ENCODE assay signal across 8 mouse cellular contexts in genomic region chr13:59557185-59557985, GRCm38 (mm10). TPM values are rescaled to one million over a fixed set of nuclear protein-coding genes. Genes with fewer than 3 reads are reported as not detected.
DNase-seq lines count a peak whose midpoint lies in the region; ATAC-seq and TF ChIP-seq lines count a peak whose summit lies in the region.

No protein-coding gene starts in this region.

- no peak for TF ChIP-seq CTCF in bone marrow macrophage, adult 2 months (IDR thresholded peaks at IDR 0.05; ENCODE audit: low read depth, low read length)

- no peaks in the 10 kb centered on the region for H3K36me3 ChIP-seq in embryonic facial prominence, embryonic 15.5 days
- no peaks in the 10 kb centered on the region for H3K36me3 ChIP-seq in limb, embryonic 14.5 days (ENCODE audit: control insufficient read depth, insufficient read depth, low read length)
- no peaks in the 10 kb centered on the region for H3K36me3 ChIP-seq in midbrain, embryonic 16.5 days (ENCODE audit: control insufficient read depth, insufficient read depth, low read length)

- H3K4me2 ChIP-seq in embryonic facial prominence, embryonic 15.5 days (replicated peaks), result peak overlapping the region; percentile 79
- H3K4me2 ChIP-seq in limb, embryonic 14.5 days (replicated peaks; ENCODE audit: low read depth, low read length, severe bottlenecking), result peak overlapping the region; percentile 88
- peak overlapping the region; percentile 82 for H3K4me2 ChIP-seq in midbrain, embryonic 16.5 days (ENCODE audit: low read length)

- peak overlapping the region; percentile 66 for H3K9ac ChIP-seq in embryonic facial prominence, embryonic 15.5 days
- H3K9ac ChIP-seq in limb, embryonic 14.5 days (ENCODE audit: low read depth, low read length, severe bottlenecking), result peak overlapping the region; percentile 70
- H3K9ac ChIP-seq in midbrain, embryonic 16.5 days (ENCODE audit: low read depth, low read length), result peak overlapping the region; percentile 86

- peaks cover 42% of the 10 kb centered on the region for H3K4me1 ChIP-seq in bone marrow macrophage, adult 2 months (ENCODE audit: control insufficient read depth, insufficient read depth, low read length)
- H3K4me1 ChIP-seq in embryonic facial prominence, embryonic 15.5 days, result peaks cover 20% of the 10 kb centered on the region
- H3K4me1 ChIP-seq in limb, embryonic 14.5 days (ENCODE audit: control insufficient read depth, insufficient read depth, low read length), result peaks cover 6% of the 10 kb centered on the region
- peaks cover 22% of the 10 kb centered on the region for H3K4me1 ChIP-seq in midbrain, embryonic 16.5 days (ENCODE audit: control insufficient read depth, insufficient read depth, low read length)

- no peak for TF ChIP-seq POLR2A in bone marrow macrophage, adult 2 months (IDR thresholded peaks at IDR 0.05; ENCODE audit: borderline replicate concordance, low read depth, low read length)
- no peak for TF ChIP-seq POLR2A in limb, embryonic 14.5 days (IDR thresholded peaks at IDR 0.05; ENCODE audit: borderline replicate concordance, extremely low read depth, insufficient read depth, insufficient read length)

- no peaks in the 10 kb centered on the region for H3K27me3 ChIP-seq in embryonic facial prominence, embryonic 15.5 days
- no peaks in the 10 kb centered on the region for H3K27me3 ChIP-seq in limb, embryonic 14.5 days (ENCODE audit: control insufficient read depth, insufficient read depth, low read length)
- no peaks in the 10 kb centered on the region for H3K27me3 ChIP-seq in midbrain, embryonic 16.5 days (ENCODE audit: control insufficient read depth, insufficient read depth, low read depth, low read length)

- ATAC-seq in embryonic facial prominence, embryonic 15.5 days (ENCODE audit: insufficient number of reproducible peaks, low FRiP score, low TSS enrichment, low read depth), result peak; percentile 90
- ATAC-seq in limb, embryonic 14.5 days (ENCODE audit: low FRiP score, low read depth), result peak; percentile 91
- peak; percentile 92 for ATAC-seq in midbrain, embryonic 16.5 days

- peak overlapping the region; percentile 90 for H3K4me3 ChIP-seq in bone marrow macrophage, adult 2 months (ENCODE audit: insufficient read depth, low read length)
- peak overlapping the region; percentile 77 for H3K4me3 ChIP-seq in embryonic facial prominence, embryonic 15.5 days (replicated peaks)
- peak overlapping the region; percentile 74 for H3K4me3 ChIP-seq in limb, embryonic 14.5 days (replicated peaks; ENCODE audit: low read length)
- peak overlapping the region; percentile 88 for H3K4me3 ChIP-seq in midbrain, embryonic 16.5 days (ENCODE audit: low read depth, low read length)

- H3K27ac ChIP-seq in bone marrow macrophage, adult 2 months (ENCODE audit: insufficient read depth, low read depth, low read length), result peak overlapping the region; percentile 53
- peak overlapping the region; percentile 58 for H3K27ac ChIP-seq in embryonic facial prominence, embryonic 15.5 days (replicated peaks)
- H3K27ac ChIP-seq in limb, embryonic 14.5 days (replicated peaks; ENCODE audit: low read depth, low read length), result no peak overlapping the region
- H3K27ac ChIP-seq in midbrain, embryonic 16.5 days (ENCODE audit: low read length), result peak overlapping the region; percentile 85

- WGBS in embryonic facial prominence, embryonic 15.5 days, result 2% methylated on average over 42 of the region's 73 CpGs
- under 1% methylated on average over 26 of the region's 73 CpGs for WGBS in limb, embryonic 14.5 days
- WGBS in midbrain, embryonic 16.5 days, result 0% methylated on average over 35 of the region's 73 CpGs

- H3K9me3 ChIP-seq in embryonic facial prominence, embryonic 15.5 days (replicated peaks), result no peaks in the 10 kb centered on the region
- H3K9me3 ChIP-seq in limb, embryonic 14.5 days (ENCODE audit: control insufficient read depth, low read length), result no peaks in the 10 kb centered on the region
- no peaks in the 10 kb centered on the region for H3K9me3 ChIP-seq in midbrain, embryonic 16.5 days (replicated peaks; ENCODE audit: control insufficient read depth, low read length, poor library complexity, severe bottlenecking)

- peak; percentile 83 to 86 for DNase-seq in B cell, adult 2 months
- DNase-seq in heart, adult 9 months (ENCODE audit: low spot score in 2 of 2), result peak; percentile 84 to 85
- DNase-seq in kidney, adult 9 months, result peak; percentile 83
- DNase-seq in limb, embryonic 14.5 days (ENCODE audit: low spot score), result peak; percentile 77
- DNase-seq in spleen, postnatal 10 days (ENCODE audit: low spot score in 2 of 2), result peak; percentile 75 to 90

RNA-seq across cellular contexts. Expression of gene Agtpbp1, which starts 27.6 kb away (rescaled TPM):
- 39.7 and 50.6 TPM in 2 replicates for polyA plus RNA-seq in bone marrow macrophage, adult 2 months (2012; ENCODE audit: insufficient read depth, insufficient read length, missing spikeins)
- polyA plus RNA-seq in embryonic facial prominence, embryonic 15.5 days (2015; fragmentation: Nextera tagmentation; extraction: Ambion mirVana), result 16.3 and 20.4 TPM in 2 replicates
- polyA plus RNA-seq in limb, embryonic 14.5 days (2012; rRNA removed), result 13.7 and 13.9 TPM in 2 replicates
- 16.5 and 16.8 TPM in 2 replicates for polyA plus RNA-seq in limb, embryonic 14.5 days (2014; fragmentation: Nextera tagmentation; extraction: Ambion mirVana)
- polyA plus RNA-seq in midbrain, embryonic 16.5 days (2015; fragmentation: Nextera tagmentation; extraction: Ambion mirVana), result 73.9 and 76.0 TPM in 2 replicates

RNA-seq across cellular contexts. Expression of gene Naa35, which starts 27.7 kb away (rescaled TPM):
- polyA plus RNA-seq in bone marrow macrophage, adult 2 months (2012; ENCODE audit: insufficient read depth, insufficient read length, missing spikeins), result 46.6 and 65.6 TPM in 2 replicates
- polyA plus RNA-seq in embryonic facial prominence, embryonic 15.5 days (2015; fragmentation: Nextera tagmentation; extraction: Ambion mirVana), result 74.7 and 92.9 TPM in 2 replicates
- 68.5 and 78.2 TPM in 2 replicates for polyA plus RNA-seq in limb, embryonic 14.5 days (2012; rRNA removed)
- polyA plus RNA-seq in limb, embryonic 14.5 days (2014; fragmentation: Nextera tagmentation; extraction: Ambion mirVana), result 88.8 and 91.6 TPM in 2 replicates
- polyA plus RNA-seq in midbrain, embryonic 16.5 days (2015; fragmentation: Nextera tagmentation; extraction: Ambion mirVana), result 148 and 165 TPM in 2 replicates
